8 mouse cellular contexts compared by ENCODE assay signal in the genomic region with DNA sequence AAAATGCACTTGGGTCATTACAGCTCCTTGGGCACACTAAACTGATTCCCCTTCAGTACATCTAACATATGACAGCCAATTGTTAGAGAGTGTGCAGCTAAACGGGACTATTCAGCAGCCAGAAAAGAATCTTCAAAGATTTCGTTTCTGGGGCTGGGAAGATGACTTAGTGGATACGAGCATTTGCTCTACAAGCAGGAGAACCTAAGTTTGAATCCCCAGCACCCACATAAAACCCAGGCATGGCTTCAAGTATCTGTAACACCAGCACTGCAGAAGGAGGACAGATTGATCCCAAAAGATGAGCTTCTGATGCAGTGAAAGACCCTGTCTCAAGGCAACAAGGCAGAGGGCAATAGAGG. TPM values are rescaled to one million over a fixed set of nuclear protein-coding genes. Genes with fewer than 3 reads are reported as not detected.
DNase-seq lines count a peak whose midpoint lies in the region; ATAC-seq and TF ChIP-seq lines count a peak whose summit lies in the region.

No protein-coding gene starts in this region.

- peak overlapping the region; percentile 94 for H3K4me3 ChIP-seq in heart, embryonic 12.5 days
- H3K4me3 ChIP-seq in E14TG2a.4 (replicated peaks; ENCODE audit: low read length) = peak overlapping the region; percentile 93
- H3K4me3 ChIP-seq in forebrain, embryonic 12.5 days (replicated peaks) = peak overlapping the region; percentile 90; the same call in 1 of the 2 replicates
- peak overlapping the region; percentile 92 for H3K4me3 ChIP-seq in liver, embryonic 12.5 days

- H3K4me2 ChIP-seq in heart, embryonic 12.5 days = peak overlapping the region; percentile 88
- H3K4me2 ChIP-seq in forebrain, embryonic 12.5 days = peak overlapping the region; percentile 75
- H3K4me2 ChIP-seq in liver, embryonic 12.5 days = peak overlapping the region; percentile 98

- H3K9me3 ChIP-seq in heart, embryonic 12.5 days (replicated peaks) = no peaks in the 10 kb centered on the region
- H3K9me3 ChIP-seq in E14TG2a.4 (ENCODE audit: low read length) = no peaks in the 10 kb centered on the region
- no peaks in the 10 kb centered on the region for H3K9me3 ChIP-seq in forebrain, embryonic 12.5 days
- H3K9me3 ChIP-seq in liver, embryonic 12.5 days (replicated peaks) = no peaks in the 10 kb centered on the region

- H3K27me3 ChIP-seq in heart, embryonic 12.5 days (replicated peaks) = no peaks in the 10 kb centered on the region
- H3K27me3 ChIP-seq in E14TG2a.4 (ENCODE audit: insufficient read depth, low read length) = no peaks in the 10 kb centered on the region
- no peaks in the 10 kb centered on the region for H3K27me3 ChIP-seq in forebrain, embryonic 12.5 days
- H3K27me3 ChIP-seq in liver, embryonic 12.5 days (replicated peaks) = no peaks in the 10 kb centered on the region

- ATAC-seq in heart, embryonic 12.5 days (ENCODE audit: insufficient number of reproducible peaks, low FRiP score) = no peak
- ATAC-seq in forebrain, embryonic 12.5 days (ENCODE audit: low FRiP score) = no peak
- no peak for ATAC-seq in liver, embryonic 12.5 days

- DNase-seq in heart, postnatal 25 days (ENCODE audit: low spot score) = no peak
- DNase-seq in embryo, embryonic 10.5 days (ENCODE audit: low spot score) = no peak
- DNase-seq in embryo, embryonic 10 days (ENCODE audit: low spot score) = no peak
- DNase-seq in frontal cortex, postnatal 10 days (ENCODE audit: low spot score in 2 of 2) = no peak

- no peak overlapping the region for H3K27ac ChIP-seq in heart, embryonic 12.5 days (ENCODE audit: poor library complexity, severe bottlenecking)
- H3K27ac ChIP-seq in forebrain, embryonic 12.5 days = no peak overlapping the region
- H3K27ac ChIP-seq in liver, embryonic 12.5 days = no peak overlapping the region

- WGBS in heart, embryonic 12.5 days = 67% methylated on average over 3 of the region's 3 CpGs
- 57% methylated on average over 3 of the region's 3 CpGs for WGBS in forebrain, embryonic 12.5 days
- WGBS in liver, embryonic 12.5 days (ENCODE audit: insufficient replicate concordance) = 65% methylated on average over 3 of the region's 3 CpGs

- H3K4me1 ChIP-seq in heart, embryonic 12.5 days (replicated peaks) = peaks cover 21% of the 10 kb centered on the region
- peaks cover 31% of the 10 kb centered on the region for H3K4me1 ChIP-seq in E14TG2a.4 (replicated peaks; ENCODE audit: low read depth, low read length)
- peaks cover 23% of the 10 kb centered on the region for H3K4me1 ChIP-seq in forebrain, embryonic 12.5 days
- peaks cover 25% of the 10 kb centered on the region for H3K4me1 ChIP-seq in liver, embryonic 12.5 days

- no peak for TF ChIP-seq CTCF in E14TG2a.4 (conservative IDR thresholded peaks at IDR 0.05; ENCODE audit: low read length)

- peak overlapping the region; percentile 92 for H3K9ac ChIP-seq in heart, embryonic 12.5 days
- H3K9ac ChIP-seq in forebrain, embryonic 12.5 days = 0 out of 2 replicates have a peak overlapping the region, but pooled peaks have one; percentile 93
- H3K9ac ChIP-seq in liver, embryonic 12.5 days = no peak overlapping the region; the same call in 1 of the 2 replicates

- no peaks in the 10 kb centered on the region for H3K36me3 ChIP-seq in heart, embryonic 12.5 days
- H3K36me3 ChIP-seq in E14TG2a.4 (ENCODE audit: insufficient read depth, low read length) = no peaks in the 10 kb centered on the region
- H3K36me3 ChIP-seq in forebrain, embryonic 12.5 days (replicated peaks) = no peaks in the 10 kb centered on the region
- H3K36me3 ChIP-seq in liver, embryonic 12.5 days = no peaks in the 10 kb centered on the region

- intact Hi-C loops in heart, postnatal 25 days (cut with DNase I) = loop anchor here (5.0 kb wide), 1 partner anchor 57 kb away; no protein-coding TSS in a partner anchor

RNA-seq across cellular contexts. Expression of a gene that starts 1.4 kb away (rescaled TPM):
- 18.7 and 21.1 TPM in 2 replicates for polyA plus RNA-seq in heart, embryonic 12.5 days (2016; fragmentation: Nextera tagmentation; extraction: Ambion mirVana)
- 10 to 100 TPM; 38.5 to 41.1 TPM for total RNA-seq in heart, postnatal 25 days (2021)
- polyA plus RNA-seq in forebrain, embryonic 12.5 days (2016; fragmentation: Nextera tagmentation; extraction: Ambion mirVana) = 32.9 and 34.9 TPM in 2 replicates
- polyA plus RNA-seq in liver, embryonic 12.5 days (2016; fragmentation: Nextera tagmentation; extraction: Ambion mirVana) = 6.8 and 7.1 TPM in 2 replicates

RNA-seq across cellular contexts. Expression of a gene that starts 53.2 kb away (rescaled TPM):
- 13.5 and 15.9 TPM in 2 replicates for polyA plus RNA-seq in heart, embryonic 12.5 days (2016; fragmentation: Nextera tagmentation; extraction: Ambion mirVana)
- total RNA-seq in heart, postnatal 25 days (2021) = 10 to 100 TPM; 10.3 to 12.8 TPM
- polyA plus RNA-seq in forebrain, embryonic 12.5 days (2016; fragmentation: Nextera tagmentation; extraction: Ambion mirVana) = 22.8 and 25.2 TPM in 2 replicates
- polyA plus RNA-seq in liver, embryonic 12.5 days (2016; fragmentation: Nextera tagmentation; extraction: Ambion mirVana) = 13.7 and 13.8 TPM in 2 replicates
